Mouse (Mus musculus) liver, adult 2 months (tissue): Measurements from ENCODE around the gene 9330161L09Rik.

Experiments used
- CTCF ChIP-seq: fragments of 200-500 bp; IDR thresholded peaks from 2 replicates; pipeline ENCODE4 v1.5.1; 2011; ENCODE audit warnings: low read depth, low read length, control low read depth
- POLR2A ChIP-seq: fragments of 200-500 bp; IDR thresholded peaks from 2 replicates; pipeline ENCODE4 v1.6.1; 2011; ENCODE audit warnings: low read length, control low read depth; ENCODE audit not compliant: insufficient read depth; ENCODE audit errors: extremely low read depth

- TF ChIP-seq POLR2A, result no peak
- no peak for TF ChIP-seq CTCF
These were observed 45.9 kb downstream of the 9330161L09Rik start for GRCm38 (mm10) chr12:103361539-103362307.
